Mouse (Mus musculus) heart, postnatal 10 days (tissue): ENCODE results near the gene Rps15a. TPM values are rescaled to one million over a fixed set of nuclear protein-coding genes. Genes with fewer than 3 reads are reported as not detected.
A peak's percentile ranks its signal among the peaks of the same experiment; 100 is the strongest.

Experiments
- DNase-seq, 2 experiments: peaks; one replicate each; pipeline ENCODE4 v3.0.0; 2021
- intact Hi-C: fragments of 180-260 bp; cut with DNase I; formaldehyde crosslinking; loops from one replicate; pipeline ENCODE4 v1.15.1; 2025
- total RNA-seq, 2 experiments: library from RNA; stranded (reverse); gene quantifications; 2 replicates each; pipeline ENCODE4 v1.2.3; 2021

The Rps15a gene
- 100 to 1,000 TPM; 675 to 681 TPM for total RNA-seq

DNA sequence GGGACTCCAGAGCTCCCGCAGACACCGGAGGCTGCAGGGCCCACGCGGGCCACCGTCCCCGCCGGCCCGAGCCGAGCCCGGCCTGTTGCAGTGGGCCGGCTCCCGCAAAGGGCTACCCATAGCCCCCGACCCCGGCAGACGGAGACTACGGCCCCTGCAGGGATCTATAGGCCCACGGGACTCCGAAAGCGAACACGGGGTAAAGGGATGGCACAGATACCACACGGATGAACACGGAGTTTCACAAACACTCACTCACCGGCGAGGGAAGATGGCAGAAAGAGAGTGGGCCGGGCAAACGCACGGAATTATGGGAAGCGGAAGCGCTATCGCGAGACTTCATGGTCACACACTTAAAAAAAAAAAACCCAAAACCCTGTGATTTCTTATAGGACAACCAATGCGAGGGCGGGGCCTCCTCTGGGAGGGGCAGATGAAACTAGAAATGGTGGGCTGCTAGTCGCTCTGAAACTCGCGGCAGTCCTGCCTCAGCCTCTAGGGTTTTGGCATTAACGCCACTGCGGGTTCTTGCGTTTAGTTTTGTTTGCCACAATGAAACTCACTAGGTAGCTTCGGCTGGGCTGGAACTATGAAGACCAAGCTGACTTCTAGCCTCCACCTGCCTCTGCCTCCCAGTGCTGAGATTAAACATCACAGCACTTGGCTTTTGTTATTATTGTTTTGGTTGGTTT is at the start of gene Rps15a:
Gene Rps15a, minus strand, starts transcription at position 312 of the 692 bp plus-strand sequence.
- intact Hi-C loops: loop anchor here (5.0 kb wide), 1 partner anchor 1784 kb away; the partner anchor contains the start of gene Rps13

DNA sequence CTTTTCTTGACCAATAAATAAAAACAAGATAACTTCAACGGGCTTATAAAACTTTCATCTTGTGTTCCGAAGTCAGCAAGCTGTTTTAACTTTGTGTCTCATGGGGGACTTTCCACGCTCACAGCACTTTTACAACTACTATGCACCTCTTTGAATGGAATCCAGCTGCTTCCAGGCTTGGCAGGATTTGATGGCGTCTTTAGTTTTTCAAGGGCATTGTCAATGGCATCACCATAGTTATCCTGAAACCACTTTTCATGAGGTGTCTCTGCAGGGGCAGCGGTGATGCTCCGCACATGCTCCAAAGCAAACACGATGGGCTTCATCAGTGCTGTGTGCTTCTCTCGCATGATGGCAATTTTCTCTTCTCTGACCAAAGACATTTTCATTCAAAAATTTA is 47.0 kb upstream of the Rps15a start:
- no peak for DNase-seq
- intact Hi-C loops: no loop called here

More for the DNA sequence above, at the start of gene Rps15a:
- DNase-seq: peak; percentile 96 to 97

DNA sequence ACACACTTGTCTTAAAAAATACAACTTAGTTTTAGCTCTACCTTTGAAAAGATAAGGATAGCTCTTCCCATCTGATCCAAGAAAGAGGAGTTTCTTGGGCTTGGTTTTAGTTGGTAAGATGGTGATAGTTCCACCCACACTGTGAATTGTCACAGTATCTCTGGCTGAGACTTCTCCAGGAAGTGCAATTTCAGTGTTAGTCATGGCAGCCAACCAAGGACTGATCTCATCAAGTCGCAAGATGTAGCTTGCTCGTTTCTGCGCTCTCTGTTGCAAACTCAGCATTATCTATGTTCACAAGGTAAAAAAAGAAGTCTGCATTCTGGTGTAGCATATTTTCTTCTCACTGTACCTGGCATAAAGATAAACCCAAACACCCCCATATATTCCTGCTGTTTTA is 44.1 kb upstream of the Rps15a start:
- DNase-seq: peak; percentile 26 to 35
- intact Hi-C loops: no loop called here

DNA sequence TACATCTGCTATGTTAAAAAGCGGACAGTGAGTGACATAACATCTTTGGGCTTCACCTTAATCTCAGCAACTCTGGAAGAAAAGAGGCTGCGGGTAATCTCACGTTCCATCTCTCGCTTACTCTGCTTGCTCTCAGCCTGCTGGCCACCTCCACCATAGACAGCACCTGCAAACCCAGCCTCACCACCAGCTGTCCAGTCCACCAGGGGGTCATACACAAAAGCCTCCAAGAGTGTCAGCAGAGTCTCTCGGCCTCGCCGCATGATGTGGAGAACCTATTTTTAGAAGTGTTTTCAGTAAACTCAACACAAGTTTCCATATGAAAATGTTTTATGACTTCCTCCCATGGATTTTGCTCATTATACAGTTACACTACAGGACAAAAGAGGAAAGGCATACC is 40.5 kb upstream of the Rps15a start:
- no peak for DNase-seq
- intact Hi-C loops: no loop called here

DNA sequence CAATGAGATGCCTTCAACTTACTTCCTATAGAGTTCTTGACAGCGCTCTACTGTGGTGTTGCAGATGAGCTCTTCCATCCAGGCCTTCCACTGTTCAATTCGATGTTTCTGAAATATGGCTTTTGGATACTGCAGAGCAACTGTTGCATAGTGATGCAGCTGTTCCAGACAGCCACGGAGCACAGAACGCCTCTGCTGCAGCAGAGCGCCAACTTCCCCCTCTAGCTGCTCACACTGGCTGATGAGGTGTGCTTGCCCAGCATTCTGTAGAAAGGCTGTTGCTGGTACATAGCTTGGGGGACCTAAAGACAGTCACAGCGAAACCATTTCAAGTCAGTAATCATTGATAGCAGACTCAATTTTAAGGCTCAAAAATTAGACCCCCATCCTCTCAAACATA is 38.2 kb upstream of the Rps15a start:
- no peak for DNase-seq
- intact Hi-C loops: loop anchor here (5.0 kb wide), 2 partner anchors 58 to 143 kb away; no protein-coding TSS in a partner anchor

GRCm38 (mm10) chr7:118143602-118144001 is 27.6 kb upstream of the Rps15a start:
- no peak for DNase-seq
- intact Hi-C loops: loop anchor here (5.0 kb wide), 1 partner anchor 54 kb away; no protein-coding TSS in a partner anchor

GRCm38 (mm10) chr7:118143123-118143522 is 27.1 kb upstream of the Rps15a start:
- intact Hi-C loops: loop anchor here (5.0 kb wide), 1 partner anchor 54 kb away; no protein-coding TSS in a partner anchor
- no peak for DNase-seq

- intact Hi-C loops: loop anchor here (5.0 kb wide), 1 partner anchor 56 kb away; no protein-coding TSS in a partner anchor
- DNase-seq: no peak
Measured at GRCm38 (mm10) chr7:118141271-118141670, 25.3 kb upstream of the Rps15a start.

- intact Hi-C loops: no loop called here
Measured at GRCm38 (mm10) chr7:118135128-118135527, 19.1 kb upstream of the Rps15a start.

GRCm38 (mm10) chr7:118129430-118130041 is 13.5 kb upstream of the Rps15a start, which contains the start of gene Arl6ip1:
Gene Arl6ip1, minus strand, starts transcription at chr7:118129662.
- intact Hi-C loops: no loop called here
- DNase-seq: peak; percentile 98

More at GRCm38 (mm10) chr7:118135128-118135527, 19.1 kb upstream of the Rps15a start:
- no peak for DNase-seq

DNA sequence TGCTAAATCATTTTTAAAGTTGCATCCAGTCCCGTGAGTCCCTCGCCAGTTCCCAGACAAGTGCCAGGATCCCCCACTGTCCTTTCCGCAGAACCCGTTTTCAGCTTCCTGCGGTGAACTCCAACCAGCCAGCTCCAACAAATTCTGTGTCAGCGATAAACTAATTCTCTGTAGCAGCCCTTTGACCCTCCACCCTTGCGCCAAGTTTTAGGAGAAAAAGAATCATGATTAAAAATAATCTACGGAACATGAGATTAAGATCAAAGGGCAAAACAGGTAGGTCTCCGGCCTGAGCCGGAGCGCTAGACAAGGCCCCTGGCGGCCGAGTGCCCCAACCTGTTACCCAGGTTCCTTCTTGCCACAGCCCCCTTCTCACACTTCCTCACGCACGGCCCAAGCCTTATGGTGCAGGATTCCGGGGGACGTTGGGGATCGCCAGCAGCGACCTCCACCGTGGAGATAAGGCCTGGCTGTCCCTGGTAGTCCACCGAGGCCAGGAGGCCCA is 13.0 kb upstream of the Rps15a start:
- peak; percentile 40 to 52 for DNase-seq
- intact Hi-C loops: no loop called here

- no peak for DNase-seq
- intact Hi-C loops: no loop called here
Measured at GRCm38 (mm10) chr7:118126219-118126875, 10.4 kb upstream of the Rps15a start.

GRCm38 (mm10) chr7:118125736-118126135 is 9.7 kb upstream of the Rps15a start:
- intact Hi-C loops: no loop called here
- DNase-seq: no peak

DNA sequence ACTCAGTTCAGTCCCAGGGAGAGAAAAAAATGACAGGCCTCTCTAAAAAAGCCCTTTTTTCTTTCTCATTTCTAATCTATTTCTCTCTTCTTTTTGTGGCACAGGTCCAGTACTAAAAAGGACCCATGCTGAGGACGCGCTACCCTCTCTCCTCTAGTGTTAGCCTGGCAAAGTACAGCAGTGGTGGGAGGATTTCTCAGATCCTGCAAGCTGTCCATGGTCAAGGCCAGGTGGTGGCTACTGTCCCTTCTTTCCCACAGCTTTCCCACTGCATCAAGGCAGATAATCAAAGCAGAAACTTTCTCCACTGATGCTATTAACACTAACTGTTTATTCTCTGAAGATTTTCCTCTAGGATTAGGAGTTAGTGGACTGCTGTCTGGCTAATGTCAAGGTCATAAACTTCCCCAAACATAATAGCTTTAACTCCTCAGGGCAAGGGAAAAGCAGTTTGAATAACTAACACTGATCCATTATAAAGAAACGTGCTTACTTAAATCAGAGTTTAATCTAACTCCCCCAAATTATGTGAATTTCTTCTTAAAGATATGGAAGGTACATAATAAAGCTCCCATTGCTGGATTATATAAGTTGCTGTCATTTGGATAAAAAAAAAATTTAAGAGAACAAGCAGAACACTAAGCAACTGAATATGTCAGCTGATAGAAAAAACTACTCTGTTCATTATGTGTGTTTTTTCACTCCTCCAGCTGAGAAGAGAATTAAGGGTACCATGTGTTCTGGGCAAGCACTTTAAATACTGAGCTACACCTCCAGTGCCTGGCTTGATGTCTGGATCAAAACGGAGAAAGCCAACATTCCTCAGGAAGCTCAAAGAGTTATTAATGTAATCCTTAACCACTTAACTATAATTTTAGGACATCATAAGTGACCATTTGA is 7.8 kb upstream of the Rps15a start:
- intact Hi-C loops: no loop called here
- DNase-seq: no peak

DNA sequence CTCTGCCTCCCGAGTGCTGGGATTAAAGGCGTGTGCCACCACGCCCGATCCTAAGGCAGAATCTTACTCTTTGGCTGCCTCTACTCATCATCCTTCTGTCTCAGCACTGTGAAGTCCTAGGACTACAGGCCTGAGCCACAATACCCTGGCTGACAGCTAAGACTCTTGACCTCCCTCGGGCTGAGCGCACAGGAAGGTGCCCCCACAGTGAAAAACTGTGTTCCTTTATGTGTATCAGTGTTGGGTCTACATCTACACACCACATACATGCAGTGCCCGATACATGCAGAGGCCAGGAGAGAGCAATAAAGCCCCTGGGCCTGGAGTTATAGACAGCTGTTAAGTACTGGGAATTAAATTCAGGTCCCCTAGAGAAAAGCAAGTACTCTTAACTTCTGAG is 6.2 kb upstream of the Rps15a start:
- no peak for DNase-seq
- intact Hi-C loops: no loop called here

GRCm38 (mm10) chr7:118120654-118121053 is 4.7 kb upstream of the Rps15a start:
- intact Hi-C loops: no loop called here
- no peak for DNase-seq

DNA sequence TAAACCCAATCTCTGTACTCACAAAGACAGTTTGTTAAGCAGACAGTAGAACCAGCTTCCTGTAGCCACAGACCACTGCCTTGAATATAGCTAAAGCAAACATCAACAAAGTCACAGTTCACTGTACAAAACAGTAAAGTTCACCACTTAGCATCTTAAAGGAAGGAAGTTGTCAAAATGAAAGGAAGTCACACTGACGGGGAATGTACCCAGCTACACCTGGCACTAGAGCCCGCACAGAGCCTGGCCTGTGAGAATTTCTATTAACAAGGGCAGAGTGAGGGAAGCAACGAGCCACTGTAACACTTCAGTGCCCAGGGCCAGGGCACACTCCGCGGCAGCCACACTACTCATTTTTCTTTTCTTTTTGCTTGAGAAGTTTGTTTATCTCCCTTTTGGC is 4.0 kb upstream of the Rps15a start:
- intact Hi-C loops: loop anchor here (5.0 kb wide), 1 partner anchor 1788 kb away; the partner anchor contains the start of gene Rps13
- DNase-seq: no peak

DNA sequence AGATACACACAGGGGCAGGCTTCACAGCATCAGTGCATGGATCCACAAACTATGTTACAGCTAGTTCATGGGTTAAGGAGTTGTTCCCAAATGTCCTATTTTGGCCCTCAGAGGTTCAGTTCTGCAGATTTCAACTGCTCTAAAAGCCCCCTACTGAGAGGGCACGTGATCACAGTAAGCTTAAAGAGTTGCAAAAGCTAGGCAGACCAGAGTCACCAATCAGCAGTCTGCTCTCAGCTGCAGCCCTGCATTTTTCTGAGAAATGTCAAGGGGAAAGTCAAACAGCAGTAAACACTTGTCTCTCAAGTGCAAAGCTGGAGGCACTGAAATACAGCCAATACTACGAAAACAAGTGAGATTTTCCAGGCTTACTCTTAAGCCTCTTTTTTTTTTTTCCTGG is 3.2 kb upstream of the Rps15a start:
- intact Hi-C loops: loop anchor here (5.0 kb wide), 1 partner anchor 1787 kb away; the partner anchor contains the start of gene Rps13
- no peak for DNase-seq

GRCm38 (mm10) chr7:118118426-118118825 is 2.4 kb upstream of the Rps15a start:
- no peak for DNase-seq
- intact Hi-C loops: loop anchor here (5.0 kb wide), 1 partner anchor 1786 kb away; the partner anchor contains the start of gene Rps13
